Comparison of ENCODE assay signal across 8 mouse cellular contexts in genomic region chr7:19148875-19149541, GRCm38 (mm10). TPM values are rescaled to one million over a fixed set of nuclear protein-coding genes. Genes with fewer than 3 reads are reported as not detected.
DNase-seq lines count a peak whose midpoint lies in the region; ATAC-seq and TF ChIP-seq lines count a peak whose summit lies in the region.

Qpctl (minus strand) TSS chr7:19149291.

- H3K4me1 ChIP-seq in cortical plate, adult 2 months (ENCODE audit: control insufficient read depth, insufficient read depth, low read length): peaks cover 2% of the 10 kb centered on the region
- peaks cover 49% of the 10 kb centered on the region for H3K4me1 ChIP-seq in megakaryocyte, embryonic 14.5 days

- H3K9me3 ChIP-seq in megakaryocyte, embryonic 14.5 days: no peaks in the 10 kb centered on the region

- no peaks in the 10 kb centered on the region for H3K27me3 ChIP-seq in megakaryocyte, embryonic 14.5 days (replicated peaks)

- H3K27ac ChIP-seq in cortical plate, adult 2 months (ENCODE audit: insufficient read depth, low read length): peak within 1 kb of the TSS; percentile 59

- no peak for TF ChIP-seq CTCF in cortical plate, adult 2 months (IDR thresholded peaks at IDR 0.05; ENCODE audit: extremely low read depth, insufficient read depth, low read length)

- DNase-seq in gastrocnemius, adult 8-10 months (ENCODE audit: low spot score in 2 of 2): peak; percentile 96 to 98
- DNase-seq in hindlimb bud, embryonic 11.5 days (ENCODE audit: extremely low spot score, low read depth, low spot score): peak; percentile 95
- DNase-seq in left cerebral cortex, adult 8-10 months (ENCODE audit: low spot score in 2 of 2): peak; percentile 91 to 99
- peak; percentile 99 to 100 for DNase-seq in right cerebral cortex, postnatal 10 days (ENCODE audit: low spot score in 2 of 2)
- peak; percentile 89 for DNase-seq in urinary bladder, postnatal 25 days (ENCODE audit: low spot score)

- TF ChIP-seq POLR2A in cortical plate, adult 2 months (IDR thresholded peaks at IDR 0.05; ENCODE audit: extremely low read depth, insufficient read depth, low read length): peak; percentile 88

- peak; percentile 94 for ATAC-seq in activated CD4-positive, CD25-positive, alpha-beta regulatory T cell, adult 4 months

- H3K4me3 ChIP-seq in cortical plate, adult 2 months (ENCODE audit: insufficient read depth, low read length): peak within 1 kb of the TSS; percentile 76
- peak within 1 kb of the TSS; percentile 96 for H3K4me3 ChIP-seq in megakaryocyte, embryonic 14.5 days (replicated peaks)

- H3K36me3 ChIP-seq in megakaryocyte, embryonic 14.5 days (replicated peaks; ENCODE audit: low read length): peaks cover 54% of the 10 kb centered on the region

RNA-seq across cellular contexts. Expression of gene Qpctl, which starts in this region (rescaled TPM):
- polyA plus RNA-seq in activated CD4-positive, CD25-positive, alpha-beta regulatory T cell, adult 4 months (2017; shearing (Covaris generic)): 10 to 100 TPM in 1 of 2 experiments, 1 to 10 TPM in 1; 8.9 to 11.6 TPM
- polyA plus RNA-seq in cortical plate, adult 2 months (2012; rRNA removed): 16.2 and 17.4 TPM in 2 replicates
- total RNA-seq in gastrocnemius, adult 8-10 months (2022): 1 to 10 TPM; 1.6 to 2.3 (median 1.9) TPM
- total RNA-seq in left cerebral cortex, adult 8-10 months (2022): 10 to 100 TPM; 16.5 to 19.2 (median 18.6) TPM
- polyA plus RNA-seq in megakaryocyte, embryonic 14.5 days (2012; ENCODE audit: insufficient read depth, low replicate concordance): 5.0 and 11.8 TPM in 2 replicates

Comparison
In these comparisons a context has a peak if more than half of its experiments do, and no peak if none do; other contexts are left out.
1. Peak in every context shown above with its lines: DNase-seq, ATAC-seq, H3K4me3 ChIP-seq and H3K27ac ChIP-seq.
2. RNA of gene Qpctl (total RNA-seq): 16.5 to 19.2 TPM in left cerebral cortex, adult 8-10 months; 1.6 to 2.3 TPM in gastrocnemius, adult 8-10 months; every median in the first group is over 4 times any median in the second.